Mouse (Mus musculus) liver, adult 2 months (tissue): ENCODE measurements at regions not wholly inside any gene's neighbourhood (a gene's known extent, or its start where the extent isn't known, plus 50 kb on each side); places are given as distances from the start of the nearest gene placed in this dataset.

ENCODE experiments used
- CTCF ChIP-seq: fragments of 200-500 bp; IDR thresholded peaks from 2 replicates; pipeline ENCODE4 v1.5.1; 2011; ENCODE audit warnings: low read depth, low read length, control low read depth
- POLR2A ChIP-seq: fragments of 200-500 bp; IDR thresholded peaks from 2 replicates; pipeline ENCODE4 v1.6.1; 2011; ENCODE audit warnings: low read length, control low read depth; ENCODE audit not compliant: insufficient read depth; ENCODE audit errors: extremely low read depth

- no peak for TF ChIP-seq CTCF
- TF ChIP-seq POLR2A = no peak
These were observed 114.5 kb downstream of the Csl start for GRCm38 (mm10) chr10:99644981-99645380.
